ENCODE assay signal across 8 mouse cellular contexts in genomic region chr13:56704596-56704995, GRCm38 (mm10). TPM values are rescaled to one million over a fixed set of nuclear protein-coding genes. Genes with fewer than 3 reads are reported as not detected.
A peak's percentile ranks its signal among the peaks of the same experiment; 100 is the strongest.
DNase-seq lines count a peak whose midpoint lies in the region; ATAC-seq and TF ChIP-seq lines count a peak whose summit lies in the region.

No protein-coding gene starts in this region.

- peak overlapping the region; percentile 65 for H3K4me2 ChIP-seq in kidney, postnatal 0 days (ENCODE audit: low read length)
- H3K4me2 ChIP-seq in intestine, embryonic 16.5 days (ENCODE audit: low read depth, low read length): peak overlapping the region; percentile 63
- H3K4me2 ChIP-seq in neural tube, embryonic 12.5 days (replicated peaks): peak overlapping the region; percentile 79

- H3K9me3 ChIP-seq in kidney, postnatal 0 days (replicated peaks; ENCODE audit: low read length): no peaks in the 10 kb centered on the region
- H3K9me3 ChIP-seq in forebrain, embryonic 10.5 days: no peaks in the 10 kb centered on the region
- no peaks in the 10 kb centered on the region for H3K9me3 ChIP-seq in intestine, embryonic 16.5 days (ENCODE audit: control insufficient read depth, low read length)
- H3K9me3 ChIP-seq in neural tube, embryonic 12.5 days: no peaks in the 10 kb centered on the region

- peak overlapping the region; percentile 99; the same call in 1 of the 2 replicates for H3K9ac ChIP-seq in kidney, postnatal 0 days (ENCODE audit: low read depth, low read length)
- no peak overlapping the region for H3K9ac ChIP-seq in intestine, embryonic 16.5 days (ENCODE audit: low read depth, low read length)
- H3K9ac ChIP-seq in neural tube, embryonic 12.5 days: peak overlapping the region; percentile 92; the same call in 1 of the 2 replicates

- no peak for TF ChIP-seq CTCF in kidney, postnatal 0 days (IDR thresholded peaks at IDR 0.05; ENCODE audit: low read depth)

- H3K4me3 ChIP-seq in kidney, postnatal 0 days (replicated peaks; ENCODE audit: low read depth, low read length): peak overlapping the region; percentile 75
- peak overlapping the region; percentile 90 for H3K4me3 ChIP-seq in forebrain, embryonic 10.5 days
- H3K4me3 ChIP-seq in intestine, embryonic 16.5 days (ENCODE audit: low read length): peak overlapping the region; percentile 72
- peak overlapping the region; percentile 81 for H3K4me3 ChIP-seq in neural tube, embryonic 12.5 days

- 0 out of 2 replicates have a peak, but pooled peaks cover 6% of the 10 kb centered on the region for H3K36me3 ChIP-seq in kidney, postnatal 0 days (ENCODE audit: insufficient read depth, low read length)
- peaks cover 46% of the 10 kb centered on the region for H3K36me3 ChIP-seq in forebrain, embryonic 10.5 days (replicated peaks)
- no peaks in the 10 kb centered on the region for H3K36me3 ChIP-seq in intestine, embryonic 16.5 days (ENCODE audit: control insufficient read depth, insufficient read depth, low read length)
- H3K36me3 ChIP-seq in neural tube, embryonic 12.5 days: peaks cover 15% of the 10 kb centered on the region

- no peaks in the 10 kb centered on the region for H3K27me3 ChIP-seq in kidney, postnatal 0 days (ENCODE audit: insufficient read depth, low read length)
- H3K27me3 ChIP-seq in forebrain, embryonic 10.5 days (ENCODE audit: poor library complexity, severe bottlenecking): no peaks in the 10 kb centered on the region
- no peaks in the 10 kb centered on the region for H3K27me3 ChIP-seq in intestine, embryonic 16.5 days (replicated peaks; ENCODE audit: control insufficient read depth, insufficient read depth, low read length)
- no peaks in the 10 kb centered on the region for H3K27me3 ChIP-seq in neural tube, embryonic 12.5 days (replicated peaks)

- H3K27ac ChIP-seq in kidney, postnatal 0 days: no peak overlapping the region; the same call in 1 of the 2 replicates
- H3K27ac ChIP-seq in forebrain, embryonic 10.5 days: peak overlapping the region; percentile 99; the same call in 1 of the 2 replicates
- H3K27ac ChIP-seq in intestine, embryonic 16.5 days (ENCODE audit: low read length): no peak overlapping the region
- H3K27ac ChIP-seq in neural tube, embryonic 12.5 days: no peak overlapping the region

- ATAC-seq in kidney, postnatal 0 days (replicated peaks; ENCODE audit: low FRiP score, low read depth): no peak
- ATAC-seq in intestine, embryonic 16.5 days: no peak
- no peak for ATAC-seq in neural tube, embryonic 12.5 days (ENCODE audit: low FRiP score, low read depth)

- peaks cover 17% of the 10 kb centered on the region for H3K4me1 ChIP-seq in kidney, postnatal 0 days (replicated peaks; ENCODE audit: insufficient read depth, low read length)
- H3K4me1 ChIP-seq in forebrain, embryonic 10.5 days: peaks cover 43% of the 10 kb centered on the region
- peaks cover 35% of the 10 kb centered on the region for H3K4me1 ChIP-seq in intestine, embryonic 16.5 days (ENCODE audit: control insufficient read depth, insufficient read depth, low read length)
- H3K4me1 ChIP-seq in neural tube, embryonic 12.5 days: peaks cover 27% of the 10 kb centered on the region

- no peak for DNase-seq in kidney, postnatal 0 days (ENCODE audit: low spot score)
- DNase-seq in kidney, postnatal 14 days: no peak
- no peak for DNase-seq in forebrain, embryonic 10.5 days (ENCODE audit: extremely low spot score, low spot score)
- DNase-seq in left cerebral cortex, adult 8-10 months (ENCODE audit: low spot score in 2 of 2): no peak
- no peak for DNase-seq in left cerebral cortex, adult 11 months (ENCODE audit: low spot score)
- DNase-seq in thymus, postnatal 10 days (ENCODE audit: low spot score in 2 of 2): no peak

- 35% methylated on average over 2 of the region's 2 CpGs for WGBS in kidney, postnatal 0 days
- WGBS in forebrain, embryonic 10.5 days: 82% methylated on average over 2 of the region's 2 CpGs
- 85% methylated on average over 2 of the region's 2 CpGs for WGBS in intestine, embryonic 16.5 days
- WGBS in neural tube, embryonic 12.5 days: 81% methylated on average over 2 of the region's 2 CpGs

RNA-seq across cellular contexts. Expression of gene Smad5, which starts 1.8 kb away (rescaled TPM):
- 23.9 and 26.3 TPM in 2 replicates for polyA plus RNA-seq in kidney, postnatal 0 days (2015; fragmentation: Nextera tagmentation; extraction: Ambion mirVana)
- 35.7 and 36.1 TPM in 2 replicates for polyA plus RNA-seq in forebrain, embryonic 10.5 days (2016; fragmentation: Nextera tagmentation; extraction: Ambion mirVana)
- 14.5 and 15.3 TPM in 2 replicates for polyA plus RNA-seq in intestine, embryonic 16.5 days (2015; fragmentation: Nextera tagmentation; extraction: Ambion mirVana)
- 37.0 and 37.2 TPM in 2 replicates for polyA plus RNA-seq in neural tube, embryonic 12.5 days (2016; fragmentation: Nextera tagmentation; extraction: Ambion mirVana)
- 10 to 100 TPM; 23.7 to 25.7 (median 23.8) TPM for total RNA-seq in left cerebral cortex, adult 8-10 months (2022)

RNA-seq across cellular contexts. Expression of gene Gm45623, which starts 49.0 kb away (rescaled TPM):
- polyA plus RNA-seq in kidney, postnatal 0 days (2015; fragmentation: Nextera tagmentation; extraction: Ambion mirVana): not detected in 2 replicates
- polyA plus RNA-seq in forebrain, embryonic 10.5 days (2016; fragmentation: Nextera tagmentation; extraction: Ambion mirVana): not detected in 2 replicates
- 0.27 and 0.43 TPM in 2 replicates for polyA plus RNA-seq in intestine, embryonic 16.5 days (2015; fragmentation: Nextera tagmentation; extraction: Ambion mirVana)
- 0.13 and 0.14 TPM in 2 replicates for polyA plus RNA-seq in neural tube, embryonic 12.5 days (2016; fragmentation: Nextera tagmentation; extraction: Ambion mirVana)
- total RNA-seq in left cerebral cortex, adult 8-10 months (2022): 10 to 100 TPM; 13.4 to 15.8 (median 15.2) TPM
